Mouse (Mus musculus) spleen, adult 2 months (tissue): ENCODE data around the gene Arhgef19.

Source experiments
- CTCF ChIP-seq: fragments of 200-500 bp; IDR thresholded peaks from 2 replicates; pipeline ENCODE4 v1.5.1; 2011; ENCODE audit warnings: mild to moderate bottlenecking, inconsistent platforms; ENCODE audit not compliant: insufficient read depth, insufficient read length, insufficient replicate concordance; ENCODE audit errors: extremely low read depth
- POLR2A ChIP-seq: fragments of 200-500 bp; IDR thresholded peaks from 2 replicates; pipeline ENCODE4 v1.6.1; 2011; ENCODE audit warnings: low read depth, low read length, inconsistent platforms

- TF ChIP-seq POLR2A (no peak), CTCF (no peak)
Observed at GRCm38 (mm10) chr4:141262906-141263637, 23.8 kb downstream of the Arhgef19 start.
